Mouse (Mus musculus): ENCODE data around the gene Slco1a5.
"Not testable (repeated sequence)": the region's sequence is repeated elsewhere in the genome, so short reads cannot be mapped to it uniquely, and the experiment has no call there.

The Slco1a5 gene

GRCm38 (mm10) chr6:142322881-142323280 lies at the start of gene Slco1a5:
TSS of gene Slco1a5 (minus strand) at chr6:142322981.
- DNase-seq (ENCODE audit: low spot score in 2 of 2), result no peak

DNA sequence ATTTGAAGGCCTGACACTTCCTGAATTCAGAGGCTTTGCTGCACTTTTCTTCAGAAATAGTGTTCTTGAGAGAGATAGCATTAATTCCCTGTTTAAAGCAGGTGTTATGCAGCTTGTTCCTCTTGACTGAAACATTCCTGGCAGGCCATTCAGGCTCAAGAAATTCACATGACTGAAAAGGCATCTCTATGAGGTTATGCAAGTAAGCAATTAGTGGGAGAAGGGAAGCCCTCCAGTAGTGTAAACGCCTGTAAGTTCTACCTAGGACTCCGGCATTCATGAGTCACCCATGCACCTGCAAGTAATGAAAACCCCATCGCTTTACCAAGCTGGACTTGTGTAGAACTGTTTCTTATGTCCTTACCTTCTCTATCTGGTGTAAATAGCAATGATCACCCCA lies 46.8 kb upstream of the Slco1a5 start:
- no peak for DNase-seq (ENCODE audit: low spot score in 2 of 2)

GRCm38 (mm10) chr6:142367565-142367964 lies 44.8 kb upstream of the Slco1a5 start:
- no peak for DNase-seq (ENCODE audit: low spot score in 2 of 2)

- DNase-seq (ENCODE audit: low spot score in 2 of 2), result no peak
These were observed 43.8 kb upstream of the Slco1a5 start for GRCm38 (mm10) chr6:142366473-142367018.

DNA sequence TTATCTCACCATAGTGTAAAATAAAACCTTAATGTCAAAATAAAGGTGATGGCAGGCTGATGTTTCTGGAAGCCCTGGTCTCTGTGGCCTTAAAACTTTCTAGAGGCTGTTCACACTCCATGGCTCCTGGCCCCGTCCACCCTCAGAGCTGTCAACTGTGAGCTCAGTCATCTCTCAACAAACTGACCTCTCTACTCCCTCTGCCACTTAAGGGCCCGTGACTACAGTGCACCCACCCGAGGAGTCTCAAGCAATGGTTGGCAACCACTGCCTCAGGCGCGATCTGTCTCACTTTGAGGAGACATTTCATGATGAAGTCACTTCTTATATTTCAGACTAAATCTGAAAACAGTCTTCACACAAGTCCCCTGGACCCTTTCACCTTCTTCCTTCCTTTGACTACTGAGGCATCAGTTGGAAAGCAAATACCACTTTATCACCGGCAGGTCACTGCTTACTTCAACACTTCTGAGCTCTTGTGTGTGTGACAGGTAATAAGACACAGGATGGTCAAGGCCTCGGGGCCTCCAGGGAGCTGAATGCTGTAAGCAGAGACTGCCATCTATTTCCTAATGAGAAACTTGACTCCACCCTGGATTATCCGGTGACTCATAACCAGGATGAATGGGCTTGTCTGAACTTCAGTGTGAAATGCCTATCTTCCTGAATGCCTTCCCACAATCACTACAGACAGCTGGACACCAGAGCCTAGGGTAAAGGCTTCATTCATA lies 43.1 kb upstream of the Slco1a5 start:
- no peak for DNase-seq (ENCODE audit: low spot score in 2 of 2)

DNA sequence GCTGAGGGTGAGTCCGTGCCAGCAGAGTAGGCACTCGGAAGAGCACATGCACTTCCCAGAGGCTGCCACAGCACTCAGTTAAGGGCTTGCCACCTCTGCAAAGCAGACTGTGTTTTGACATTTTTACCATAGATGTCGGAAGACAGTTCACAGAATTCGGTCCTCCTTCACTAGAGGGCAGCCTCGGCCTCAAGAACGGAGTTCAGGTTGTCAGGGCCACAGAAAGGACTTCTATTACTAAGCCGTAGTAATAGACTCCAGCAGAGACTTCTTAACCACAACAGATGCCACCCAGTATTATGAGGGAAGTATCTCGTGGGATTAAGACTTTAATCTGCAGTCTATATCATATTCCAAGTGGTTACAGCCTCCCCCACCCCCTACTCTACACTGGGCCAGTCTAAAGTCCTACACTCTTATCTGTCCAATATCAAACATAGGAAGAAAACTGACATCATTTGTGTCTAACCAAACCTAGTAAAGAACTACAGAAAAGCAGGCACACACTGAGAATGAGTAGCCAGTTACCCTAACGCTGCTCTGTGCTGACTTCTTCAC lies 40.3 kb upstream of the Slco1a5 start:
- DNase-seq (ENCODE audit: low spot score in 2 of 2), result no peak

DNA sequence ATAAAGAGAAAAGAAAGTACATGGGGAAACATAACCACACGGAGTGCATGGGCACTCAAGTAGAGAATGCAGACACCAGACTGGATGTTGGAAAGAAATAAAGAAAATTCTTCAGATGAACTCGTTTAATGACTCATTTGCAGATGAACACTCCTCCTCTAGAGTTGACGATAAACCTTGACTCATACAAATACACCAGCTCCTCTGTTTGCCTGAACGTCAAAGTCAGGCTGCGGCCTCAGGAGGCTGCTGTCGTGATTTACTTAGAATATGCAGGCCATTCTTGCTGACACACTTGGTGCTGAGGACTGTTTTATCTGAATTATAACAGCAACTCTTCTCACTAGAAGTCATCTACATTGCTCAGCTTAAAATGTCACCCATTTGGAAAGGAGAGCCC lies 39.3 kb upstream of the Slco1a5 start:
- DNase-seq (ENCODE audit: low spot score in 2 of 2), result no peak

DNA sequence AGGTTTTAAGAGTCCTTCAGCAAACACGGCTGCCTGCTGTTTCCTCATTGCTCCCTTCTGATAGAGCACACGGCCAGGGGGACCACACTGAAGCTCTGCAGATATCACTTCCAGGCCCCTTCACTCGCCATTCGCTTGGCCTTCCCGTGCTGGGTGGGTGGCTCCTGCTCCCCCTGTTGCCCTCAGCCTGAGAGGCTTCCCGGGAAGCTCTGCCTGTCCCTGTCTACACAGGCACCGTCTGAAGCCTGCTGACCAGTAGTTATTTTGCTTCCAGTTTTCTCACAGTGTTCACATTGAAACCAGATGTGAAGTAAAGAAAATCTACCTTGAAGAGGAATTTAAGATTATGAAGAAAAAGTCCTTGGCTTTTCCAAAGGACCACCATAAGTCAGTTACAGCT lies 34.3 kb upstream of the Slco1a5 start:
- no peak for DNase-seq (ENCODE audit: low spot score in 2 of 2)

DNA sequence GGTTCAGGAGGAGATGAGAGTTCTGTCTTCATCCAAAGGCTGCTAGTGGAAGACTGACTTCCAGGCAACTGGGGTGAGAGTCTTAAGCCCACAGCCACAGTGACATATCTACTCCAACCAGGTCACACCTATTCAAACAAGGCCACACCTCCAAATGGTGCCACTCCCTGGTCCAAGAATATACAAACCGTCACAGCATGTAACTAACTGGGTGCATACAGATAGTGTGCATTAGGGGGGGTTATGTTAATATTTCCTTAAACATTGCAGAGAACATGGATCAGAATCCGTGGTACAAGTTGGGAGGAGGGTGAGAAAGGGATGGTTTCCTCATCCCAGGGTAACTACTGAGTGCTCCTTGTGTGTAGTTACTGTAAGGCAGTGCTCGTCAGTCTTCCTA lies 29.3 kb upstream of the Slco1a5 start:
- not testable (repeated sequence) for DNase-seq (ENCODE audit: low spot score in 2 of 2)

DNA sequence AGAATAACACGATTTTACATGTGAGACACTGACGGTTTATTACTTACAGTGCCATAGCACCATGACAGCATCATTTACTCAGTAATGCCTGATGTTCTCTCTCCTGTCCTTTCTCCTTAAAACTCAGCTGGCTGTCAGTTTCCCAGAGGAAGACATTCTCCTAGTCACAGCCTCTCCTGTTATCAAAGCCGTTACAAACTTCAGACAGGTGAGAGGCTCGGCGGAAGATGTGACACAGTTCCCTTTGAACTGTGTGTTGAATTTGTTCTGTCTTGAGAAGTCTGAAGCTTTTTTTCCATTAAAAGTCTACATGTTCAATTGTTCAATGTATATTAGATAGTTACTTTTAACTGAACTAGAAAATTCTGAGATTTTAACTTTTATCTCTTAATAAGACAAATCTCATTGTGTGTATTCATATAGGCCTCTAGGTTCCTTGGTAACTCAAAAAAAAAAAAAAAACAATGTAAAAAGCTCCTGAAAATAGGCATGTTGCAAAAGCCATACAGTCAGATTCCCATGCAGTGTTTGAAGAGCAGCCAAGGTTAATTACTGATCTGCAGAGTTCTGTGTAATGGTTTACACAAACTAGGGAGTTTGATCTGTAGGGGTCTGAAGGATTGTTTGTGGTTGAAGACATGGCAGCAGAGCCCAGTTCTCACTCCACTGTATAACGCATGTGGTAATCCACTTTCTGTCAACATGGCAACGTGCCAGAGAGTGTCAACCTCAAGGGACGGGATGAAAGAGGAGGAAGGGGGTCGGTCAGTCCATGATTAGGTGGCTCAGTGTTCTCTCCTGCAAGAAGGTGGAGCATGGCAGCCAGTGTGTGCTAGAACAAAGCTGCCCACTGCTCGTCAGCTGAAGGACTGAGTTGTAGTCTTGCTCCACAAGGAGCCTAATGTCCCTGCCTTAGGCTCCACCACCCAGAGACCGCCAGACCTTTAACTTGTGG lies 24.9 kb upstream of the Slco1a5 start:
- DNase-seq (ENCODE audit: low spot score in 2 of 2), result no peak

- DNase-seq (ENCODE audit: low spot score in 2 of 2), result no peak
These were observed 23.7 kb upstream of the Slco1a5 start for GRCm38 (mm10) chr6:142346181-142347110.

DNA sequence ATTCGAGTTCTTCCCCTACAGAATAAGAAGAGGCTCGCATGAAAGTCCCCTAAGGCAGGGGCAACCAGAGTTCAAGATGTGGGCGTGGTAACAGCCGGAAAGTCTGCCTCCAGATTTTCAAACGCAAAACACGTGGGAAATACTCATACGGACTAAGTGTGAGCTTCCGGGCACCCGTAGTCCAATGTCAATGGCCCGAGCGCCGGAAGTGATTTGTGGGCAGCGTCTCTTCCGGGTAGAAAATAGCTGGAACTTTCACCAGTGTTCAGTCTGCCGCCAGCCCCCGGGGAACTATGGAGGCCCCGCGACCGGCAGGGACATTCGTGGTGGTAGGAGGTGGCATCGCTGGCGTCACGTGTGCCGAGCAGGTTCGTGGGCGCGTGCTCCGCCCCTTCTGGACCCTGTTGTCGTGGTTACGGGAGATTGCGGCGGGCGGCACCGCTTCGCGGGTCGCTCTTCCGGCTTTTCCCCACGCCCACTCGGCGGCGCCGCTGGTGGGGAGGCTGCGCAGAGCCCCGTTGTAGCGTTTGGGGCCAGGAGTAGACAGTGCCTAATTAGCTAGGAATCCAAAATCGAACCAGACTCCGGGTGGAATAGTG lies 22.8 kb upstream of the Slco1a5 start, which contains the start of gene Pyroxd1:
Gene Pyroxd1, plus strand, starts transcription at position 215 of the 599 bp plus-strand sequence.
- DNase-seq (ENCODE audit: low spot score in 2 of 2), result peak; percentile 61 to 75

DNA sequence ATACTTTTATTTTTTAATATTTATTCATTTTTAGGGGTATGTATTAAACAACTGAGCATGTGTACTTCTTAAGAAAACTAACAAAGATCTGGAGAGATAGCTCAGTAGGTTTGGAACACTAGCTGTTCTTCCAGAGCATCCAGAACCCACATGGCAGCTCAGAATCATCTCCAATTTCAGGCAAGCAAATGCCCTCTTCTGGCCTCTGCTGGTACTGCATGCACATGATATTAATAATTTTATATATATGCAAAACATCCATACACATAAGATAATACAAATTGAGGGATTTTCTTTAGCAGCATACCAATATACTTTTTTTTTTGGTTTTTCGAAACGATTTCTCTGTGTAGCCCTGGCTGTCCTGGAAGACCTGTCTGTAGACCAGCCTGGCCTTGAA lies 20.8 kb upstream of the Slco1a5 start:
- DNase-seq (ENCODE audit: low spot score in 2 of 2), result peak in 1 of 2 experiments; percentile 65

GRCm38 (mm10) chr6:142339576-142339975 lies 16.8 kb upstream of the Slco1a5 start:
- DNase-seq (ENCODE audit: low spot score in 2 of 2), result no peak

DNA sequence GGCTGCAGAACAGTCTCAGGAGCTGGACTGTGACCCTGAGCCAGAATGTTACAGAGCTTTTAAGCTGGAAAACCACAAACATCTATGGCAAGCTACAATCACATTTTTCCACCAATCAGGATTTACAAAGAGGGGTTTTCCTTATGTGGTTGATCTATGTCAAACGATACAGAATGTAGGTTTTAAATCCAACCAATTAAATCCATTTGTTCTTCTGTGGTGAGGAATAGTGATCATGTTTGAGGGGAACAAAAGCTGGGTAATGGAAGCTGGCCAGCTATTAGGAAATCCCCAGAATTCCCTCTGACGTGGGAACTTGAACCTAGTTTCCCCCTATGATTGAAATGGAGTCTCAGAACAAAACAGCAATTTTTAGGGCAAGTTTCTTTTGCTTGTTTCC lies 16.2 kb upstream of the Slco1a5 start:
- no peak for DNase-seq (ENCODE audit: low spot score in 2 of 2)

DNA sequence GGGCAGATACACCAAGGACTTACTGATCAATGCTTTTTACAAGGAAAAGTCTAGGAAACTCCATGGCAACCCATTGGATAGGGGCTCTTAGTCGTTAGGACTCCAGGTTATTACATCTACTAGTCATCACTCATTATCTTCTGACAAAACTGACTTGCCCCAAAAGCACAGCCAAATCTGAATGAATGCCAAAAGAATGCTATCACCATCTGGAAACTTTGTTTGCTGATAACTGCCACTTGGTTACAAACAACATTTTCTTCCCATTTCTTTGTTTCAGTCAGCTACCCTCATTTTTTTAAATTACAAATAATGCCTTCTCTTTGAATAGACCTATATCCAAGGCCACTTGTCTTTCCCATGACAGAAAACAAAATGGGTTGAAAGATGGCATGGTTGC lies 6.4 kb upstream of the Slco1a5 start:
- no peak for DNase-seq (ENCODE audit: low spot score in 2 of 2)

- DNase-seq (ENCODE audit: low spot score in 2 of 2), result no peak
These were observed 3.8 kb upstream of the Slco1a5 start for GRCm38 (mm10) chr6:142326598-142326997.

- no peak for DNase-seq (ENCODE audit: low spot score in 2 of 2)
These were observed 5.7 kb downstream of the Slco1a5 start for GRCm38 (mm10) chr6:142317106-142317505.

DNA sequence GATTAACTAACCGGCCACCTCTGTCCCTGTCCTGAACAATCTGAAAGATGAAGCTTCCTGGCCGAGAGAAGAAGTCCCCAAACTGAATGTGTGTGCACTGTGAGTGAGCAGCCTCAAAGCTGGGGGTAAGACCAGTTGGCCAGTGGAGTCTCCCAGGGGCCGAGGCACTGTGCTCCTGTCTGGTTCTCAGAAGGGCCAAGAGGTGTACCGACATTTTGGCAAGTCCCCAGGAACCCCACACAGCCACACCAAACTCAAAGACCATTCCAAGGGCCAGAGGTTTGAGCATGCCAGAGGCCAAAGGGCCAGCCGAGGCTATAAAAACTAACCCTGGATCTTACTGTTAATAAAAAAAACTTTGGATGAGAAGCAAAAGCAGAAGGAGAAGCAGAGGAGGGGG lies 8.5 kb downstream of the Slco1a5 start:
- no peak for DNase-seq (ENCODE audit: low spot score in 2 of 2)

- no peak for DNase-seq (ENCODE audit: low spot score in 2 of 2)
These were observed 17.7 kb downstream of the Slco1a5 start for GRCm38 (mm10) chr6:142305076-142305475.

- DNase-seq (ENCODE audit: low spot score in 2 of 2), result no peak
These were observed 24.7 kb downstream of the Slco1a5 start, which contains the start of gene Iapp for GRCm38 (mm10) chr6:142298098-142298497. TSS of gene Iapp (plus strand) at chr6:142298423.

Data from cerebellum, postnatal 4 days (tissue).